Mouse (Mus musculus): ENCODE data around the gene Zfp524. TPM values are rescaled to one million over a fixed set of nuclear protein-coding genes. Genes with fewer than 3 reads are reported as not detected.
"Not testable (repeated sequence)": the region's sequence is repeated elsewhere in the genome, so short reads cannot be mapped to it uniquely, and the experiment has no call there.

Gene Zfp524
- total RNA-seq (2015; ENCODE audit: low replicate concordance) (4.6 and 10.2 TPM in 2 replicates), total RNA-seq (2017; ENCODE audit: low replicate concordance) (4.6 and 7.8 TPM in 2 replicates)

DNA sequence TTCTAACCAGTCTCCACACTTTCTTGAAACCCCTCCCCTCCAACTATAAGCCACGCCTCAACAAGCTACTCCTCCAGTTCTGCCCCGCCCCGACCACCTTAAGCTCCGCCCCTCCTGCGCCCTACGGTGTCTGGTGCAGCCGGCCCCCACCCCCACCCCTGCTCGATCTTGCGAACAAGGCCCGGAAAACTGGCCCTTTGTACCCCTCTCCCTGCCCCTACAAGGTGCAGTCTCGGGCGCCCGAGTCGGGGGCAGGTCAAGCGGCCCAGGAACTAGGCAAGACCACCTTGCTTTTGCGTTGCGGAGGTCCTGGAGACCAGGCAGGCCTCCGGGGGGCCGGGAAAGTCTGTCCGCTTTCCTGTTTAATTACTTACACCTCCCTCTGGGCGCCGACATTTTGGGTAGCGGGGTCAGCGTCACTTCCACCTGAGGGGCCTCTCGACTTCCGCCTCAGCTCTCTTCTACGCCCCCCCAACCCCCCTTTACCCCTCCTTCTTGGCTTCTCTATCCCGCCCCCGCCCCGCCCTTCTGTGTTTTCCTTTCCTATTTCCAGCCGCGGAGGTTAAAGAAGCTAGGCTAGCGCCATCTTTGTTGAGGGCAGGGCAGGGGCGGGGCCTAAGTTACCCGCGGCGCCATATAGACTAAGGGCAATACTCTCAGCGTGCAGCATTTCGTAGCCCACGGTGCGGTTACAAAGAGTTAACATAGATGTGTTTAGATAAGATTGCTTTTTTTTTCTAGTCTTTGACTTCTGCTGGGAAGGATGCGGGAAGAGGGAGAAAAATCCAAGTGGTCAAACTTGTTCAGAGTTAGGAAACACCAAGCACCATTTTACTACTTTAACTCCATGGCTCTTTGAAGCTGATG, at the start of gene Zfp524, which contains the start of gene Fiz1:
TSS of gene Zfp524 (plus strand) at position 165 of the 867 bp plus-strand sequence.
TSS of gene Fiz1 (minus strand) at position 447 of the 867 bp plus-strand sequence.
- peak; percentile 79 for ATAC-seq (replicated peaks; ENCODE audit: low FRiP score, poor library complexity, severe bottlenecking)

DNA sequence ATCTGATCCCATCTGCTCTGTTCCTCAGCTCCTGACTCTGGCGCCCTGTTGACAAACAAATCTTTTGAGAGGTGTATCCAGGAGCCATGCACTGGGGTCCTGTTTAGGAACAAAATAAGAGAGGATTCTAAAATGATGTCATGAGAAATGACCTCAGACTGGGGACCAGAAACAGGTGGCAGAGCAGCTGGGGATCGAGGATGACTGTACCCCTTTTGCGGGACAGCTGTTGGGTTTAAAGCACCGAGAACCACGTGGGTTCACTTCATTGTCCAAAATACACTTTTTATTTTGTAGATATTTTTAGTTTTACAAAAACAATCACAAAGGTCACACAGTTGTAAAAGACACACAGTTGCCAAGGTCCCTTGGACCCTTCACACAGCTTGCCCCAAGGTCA, 49.2 kb upstream of the Zfp524 start:
- ATAC-seq (replicated peaks; ENCODE audit: low FRiP score, poor library complexity, severe bottlenecking): no peak

DNA sequence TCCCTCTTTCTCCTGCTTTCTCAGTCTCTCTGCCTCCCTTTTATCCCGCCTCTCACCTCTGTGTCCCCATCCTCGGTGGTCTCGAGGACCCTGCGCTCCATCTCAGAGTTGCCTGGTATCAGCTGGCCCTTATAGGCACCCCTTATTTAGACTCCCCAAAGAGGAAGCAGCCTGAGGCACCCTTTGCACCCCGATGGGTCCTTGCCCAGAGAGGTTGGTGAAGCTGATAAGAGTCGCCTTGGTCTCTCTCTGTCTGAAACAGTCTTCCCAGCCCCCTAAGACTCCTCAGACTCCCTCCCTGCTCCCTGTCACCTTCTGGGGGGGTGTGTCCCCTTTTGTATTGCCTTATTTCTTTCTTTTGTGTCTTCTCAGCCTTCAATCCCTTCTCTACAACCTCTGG, 43.1 kb upstream of the Zfp524 start, which contains the start of gene Sbk3:
TSS of gene Sbk3 (minus strand) at position 101 of the 400 bp plus-strand sequence.
- ATAC-seq (replicated peaks; ENCODE audit: low FRiP score, poor library complexity, severe bottlenecking): no peak

DNA sequence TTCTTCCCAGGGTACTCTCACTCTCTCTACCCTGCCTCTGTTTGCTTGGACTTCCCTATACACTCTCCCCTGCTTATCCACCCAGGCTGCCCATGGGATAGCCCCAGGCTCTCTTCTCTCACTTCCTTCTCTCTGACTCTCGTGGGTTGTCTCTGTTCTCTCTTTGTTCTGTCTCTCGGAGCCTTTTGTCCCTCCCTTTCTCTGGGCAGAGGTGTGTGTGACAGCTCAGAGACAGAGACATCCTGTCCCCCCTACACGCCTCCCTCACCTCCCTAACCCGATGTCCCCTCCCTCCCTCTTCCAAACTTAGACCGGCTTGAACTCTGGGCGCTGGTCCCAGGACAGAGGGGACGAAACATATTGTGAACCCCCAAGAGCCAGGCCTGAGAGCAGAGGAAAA, 42.5 kb upstream of the Zfp524 start:
- no peak for ATAC-seq (replicated peaks; ENCODE audit: low FRiP score, poor library complexity, severe bottlenecking)

GRCm38 (mm10) chr7:4972321-4973047, 41.7 kb upstream of the Zfp524 start:
- ATAC-seq (replicated peaks; ENCODE audit: low FRiP score, poor library complexity, severe bottlenecking): no peak

DNA sequence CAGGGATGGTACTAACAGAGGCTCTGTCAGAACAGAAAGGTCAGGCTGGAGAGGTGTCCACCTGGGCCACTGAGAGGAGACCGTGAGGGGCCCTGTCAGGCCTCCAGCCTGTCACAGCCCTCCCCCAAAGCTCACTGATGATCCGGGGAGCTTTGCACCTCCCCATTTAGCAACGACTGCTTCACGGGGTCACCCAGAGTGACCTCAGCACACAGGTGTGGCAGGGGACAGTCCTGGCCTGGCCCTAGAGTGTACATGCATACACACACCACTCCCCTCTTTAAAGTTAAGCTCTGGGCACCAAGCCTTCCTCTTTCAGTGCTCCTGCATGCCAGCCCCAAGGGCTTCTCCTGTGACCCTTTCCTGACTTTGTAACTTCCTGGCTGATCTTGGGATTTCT, 38.8 kb upstream of the Zfp524 start:
- ATAC-seq (replicated peaks; ENCODE audit: low FRiP score, poor library complexity, severe bottlenecking): no peak

DNA sequence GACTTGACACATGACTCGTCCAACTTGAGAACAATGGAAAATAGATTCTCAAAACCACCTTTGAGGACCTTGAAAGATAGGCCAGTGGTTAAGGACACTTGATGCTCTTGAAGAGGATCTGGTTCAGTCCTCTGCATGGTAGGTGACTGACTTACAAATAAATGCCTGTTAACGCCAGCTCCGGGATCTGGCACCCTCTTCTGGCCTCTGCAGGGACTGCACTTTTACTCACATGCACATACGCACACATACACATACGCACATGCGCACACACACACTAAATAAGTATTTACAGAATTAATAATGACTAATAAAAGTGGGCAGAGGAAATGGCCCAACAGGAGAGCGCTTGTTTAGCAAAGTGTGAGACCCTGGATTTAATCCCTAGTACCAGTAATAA, 37.4 kb upstream of the Zfp524 start:
- no peak for ATAC-seq (replicated peaks; ENCODE audit: low FRiP score, poor library complexity, severe bottlenecking)

- ATAC-seq (replicated peaks; ENCODE audit: low FRiP score, poor library complexity, severe bottlenecking): no peak
These were observed 26.0 kb upstream of the Zfp524 start for GRCm38 (mm10) chr7:4988250-4988649.

GRCm38 (mm10) chr7:4993347-4993998, 20.7 kb upstream of the Zfp524 start:
- ATAC-seq (replicated peaks; ENCODE audit: low FRiP score, poor library complexity, severe bottlenecking): no peak

DNA sequence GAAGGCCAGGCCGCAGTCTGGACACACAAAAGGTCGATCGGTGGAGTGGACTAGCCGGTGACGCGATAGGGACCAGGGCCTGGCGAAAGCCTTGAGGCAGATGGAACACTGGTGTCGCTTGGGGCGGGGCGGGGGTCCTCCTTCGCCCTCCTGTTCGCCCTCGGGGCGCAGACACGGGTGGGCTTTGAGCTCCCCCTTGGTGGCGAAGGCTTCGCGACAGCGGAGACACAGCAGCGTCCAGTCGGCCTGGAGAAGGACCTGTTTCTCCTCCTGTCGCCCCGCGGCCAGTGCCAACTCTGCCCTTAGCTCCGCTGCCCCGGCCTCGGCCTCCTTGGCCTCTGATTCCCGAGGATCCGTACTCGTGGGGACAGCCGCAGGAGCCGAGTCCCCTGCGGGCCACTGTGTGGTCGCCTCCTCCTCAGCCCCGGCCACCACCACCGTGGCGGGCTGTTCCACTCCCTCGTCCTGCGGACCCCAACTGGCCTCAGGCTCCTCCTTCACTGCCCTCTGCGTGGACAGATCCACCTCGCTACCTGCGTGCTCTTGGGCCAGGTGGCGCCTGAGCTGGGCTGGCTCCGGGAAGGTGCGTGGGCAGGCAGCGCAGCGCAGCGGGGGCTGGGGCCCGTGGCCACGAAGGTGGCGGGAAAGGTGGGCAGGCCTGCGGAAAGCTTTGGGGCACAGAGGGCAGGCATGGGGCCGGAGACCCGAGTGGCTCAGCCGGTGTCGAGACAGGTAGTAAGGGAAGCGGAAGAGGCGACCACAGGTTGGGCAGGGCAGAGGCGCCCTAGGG, 20.0 kb upstream of the Zfp524 start:
- no peak for ATAC-seq (replicated peaks; ENCODE audit: low FRiP score, poor library complexity, severe bottlenecking)

DNA sequence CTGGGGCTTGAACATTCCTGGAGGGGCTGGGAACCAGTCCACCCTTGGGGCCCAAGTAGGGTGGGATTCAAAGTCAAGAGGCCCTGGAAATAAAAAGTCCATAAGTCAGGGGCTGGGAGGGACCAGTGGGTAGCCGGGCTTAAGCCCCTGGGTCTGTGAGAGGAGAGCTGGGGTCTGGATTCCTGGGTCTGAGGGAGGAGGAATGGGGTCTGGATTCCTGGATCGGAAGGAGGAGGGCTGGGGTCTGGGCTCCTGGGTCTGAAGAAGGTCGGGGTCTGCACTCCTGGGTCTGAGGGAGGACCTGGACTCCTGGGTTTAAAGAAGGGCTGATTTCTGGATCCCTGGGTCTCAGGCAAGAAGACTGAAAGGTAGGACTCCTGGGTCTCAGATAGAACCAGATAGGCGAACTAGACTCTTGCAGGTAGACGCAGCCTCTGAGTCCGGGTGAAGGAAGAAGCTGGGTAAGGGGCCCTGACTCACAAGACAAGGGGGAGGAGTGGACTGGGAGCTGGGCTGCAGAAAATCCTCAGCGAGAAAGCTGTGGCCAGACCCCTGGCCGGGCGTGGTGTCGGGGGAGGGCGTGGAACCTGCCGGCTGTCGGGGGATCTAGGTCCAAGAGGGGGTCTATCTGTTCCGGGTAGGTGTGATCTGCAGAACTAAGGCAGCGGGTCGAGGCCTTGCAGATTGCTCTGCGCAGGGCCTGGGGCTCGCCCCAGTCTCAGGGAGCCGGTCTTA, 18.8 kb upstream of the Zfp524 start:
- ATAC-seq (replicated peaks; ENCODE audit: low FRiP score, poor library complexity, severe bottlenecking): no peak

GRCm38 (mm10) chr7:4996003-4996895, 18.0 kb upstream of the Zfp524 start, which contains the start of gene Zfp579:
TSS of gene Zfp579 (minus strand) at chr7:4996158.
- no peak for ATAC-seq (replicated peaks; ENCODE audit: low FRiP score, poor library complexity, severe bottlenecking)

- no peak for ATAC-seq (replicated peaks; ENCODE audit: low FRiP score, poor library complexity, severe bottlenecking)
These were observed 17.3 kb upstream of the Zfp524 start for GRCm38 (mm10) chr7:4996934-4997333.

DNA sequence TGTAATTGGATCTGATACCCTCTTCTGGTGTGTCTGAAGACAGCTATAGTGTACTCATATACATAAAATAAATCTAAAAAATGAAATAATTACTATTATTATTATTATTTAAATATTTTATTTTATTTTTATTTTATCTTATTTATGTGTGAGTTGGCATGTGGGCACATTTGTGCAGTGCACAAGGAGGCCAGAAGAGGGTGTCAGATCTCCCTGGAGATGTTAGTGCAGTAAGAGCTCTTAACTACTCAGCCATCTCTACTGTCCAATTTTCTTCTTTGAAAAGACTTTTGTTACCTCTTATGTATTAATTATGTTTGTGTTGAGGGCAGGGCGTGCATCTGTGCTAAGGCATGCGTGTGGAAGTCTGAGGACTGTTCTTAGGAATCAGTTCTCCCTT, 14.3 kb upstream of the Zfp524 start:
- ATAC-seq (replicated peaks; ENCODE audit: low FRiP score, poor library complexity, severe bottlenecking): no peak

GRCm38 (mm10) chr7:5002876-5003275, 11.3 kb upstream of the Zfp524 start:
- not testable (repeated sequence) for ATAC-seq (replicated peaks; ENCODE audit: low FRiP score, poor library complexity, severe bottlenecking)

DNA sequence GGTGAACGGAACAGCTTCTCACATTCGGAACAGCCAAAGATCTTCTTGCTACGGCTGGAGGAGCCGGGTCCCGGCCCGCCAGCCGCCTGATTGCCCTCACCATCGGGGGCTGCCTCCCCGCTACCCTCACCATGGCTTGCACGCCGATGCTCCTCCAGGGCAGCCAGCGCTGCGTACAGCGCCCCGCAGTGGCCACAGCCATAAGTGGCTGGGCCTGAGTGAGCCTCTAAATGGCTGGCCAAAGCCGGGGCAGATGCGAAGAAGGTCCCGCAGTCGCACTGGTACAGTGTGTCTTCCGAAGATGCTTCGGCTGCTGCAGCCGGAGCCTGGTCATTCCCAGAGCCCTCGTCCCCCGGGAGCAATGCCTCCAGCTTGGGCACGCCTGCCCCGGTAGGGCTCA, 6.0 kb upstream of the Zfp524 start:
- no peak for ATAC-seq (replicated peaks; ENCODE audit: low FRiP score, poor library complexity, severe bottlenecking)

- no peak for ATAC-seq (replicated peaks; ENCODE audit: low FRiP score, poor library complexity, severe bottlenecking)
These were observed 1.3 kb upstream of the Zfp524 start for GRCm38 (mm10) chr7:5012681-5013513.

Data from erythroblast, adult 5-6 weeks (primary cell).